Mouse (Mus musculus) gastrocnemius, adult 2 months (tissue): ENCODE measurements at regions not wholly inside any gene's neighbourhood (a gene's known extent, or its start where the extent isn't known, plus 50 kb on each side); places are given as distances from the start of the nearest gene placed in this dataset.

Source experiments
- DNase-seq: peaks from one replicate; pipeline ENCODE4 v3.0.0; 2022
- H3K27ac ChIP-seq: fragments of 200-600 bp; 2 replicates; pipeline ENCODE4 v1.8.1; 2022; ENCODE audit warnings: mild to moderate bottlenecking
- H3K4me3 ChIP-seq: fragments of 200-600 bp; 2 replicates; pipeline ENCODE4 v1.8.1; 2022; ENCODE audit warnings: mild to moderate bottlenecking, moderate library complexity
- CTCF ChIP-seq: fragments of 200-600 bp; IDR thresholded peaks from 2 replicates; pipeline ENCODE4 v1.8.1; 2022; ENCODE audit warnings: antibody characterized with exemption, mild to moderate bottlenecking, moderate library complexity
- intact Hi-C: fragments of 180-260 bp; cut with DNase I; formaldehyde crosslinking; loops from one replicate; pipeline ENCODE4 v1.15.1; 2025

DNA sequence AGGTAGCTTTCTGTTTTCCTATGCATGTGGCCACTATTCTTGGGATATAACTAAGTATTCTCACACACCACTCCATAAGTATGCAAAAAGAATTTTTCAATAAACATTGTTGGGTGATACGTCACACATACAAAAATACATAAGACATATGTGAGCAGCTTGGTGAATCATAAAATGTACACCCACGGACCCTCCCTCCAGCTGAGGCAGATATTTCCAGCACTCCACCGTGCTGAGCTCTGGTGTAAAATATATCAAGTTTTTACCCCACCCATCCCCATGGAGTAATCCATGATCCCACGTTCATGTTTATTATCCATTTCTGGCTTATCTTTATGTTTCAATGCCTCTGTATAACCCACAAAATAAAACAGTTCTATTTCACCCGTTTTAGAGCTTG is 126.0 kb downstream of the Mex3b start:
- intact Hi-C loops, result no loop called here
- Histone ChIP-seq H3K27ac (no peak overlapping the region), H3K4me3 (no peak overlapping the region)
- TF ChIP-seq CTCF, result no peak
- no peak for DNase-seq

DNA sequence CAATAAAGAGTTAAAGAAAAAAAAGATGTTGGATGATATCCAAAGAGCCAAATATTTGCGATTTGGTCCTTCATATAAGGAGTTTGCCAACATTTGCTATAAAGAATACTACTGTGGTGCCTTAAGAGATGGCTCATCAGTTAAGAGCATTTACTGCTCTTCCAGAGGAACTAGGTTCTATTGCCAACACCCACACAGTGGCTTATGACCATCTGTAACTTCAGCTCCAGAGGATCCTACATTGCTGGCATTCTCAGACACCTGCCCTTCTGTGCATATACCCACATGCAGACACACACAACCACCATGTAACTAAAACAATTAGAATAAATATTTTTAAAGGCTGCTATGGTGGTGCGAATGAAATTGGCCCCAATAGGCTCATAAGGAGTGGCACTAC is 131.7 kb downstream of the Mex3b start:
- Histone ChIP-seq H3K27ac (no peak overlapping the region), H3K4me3 (no peak overlapping the region)
- no peak for TF ChIP-seq CTCF
- no peak for DNase-seq
- intact Hi-C loops, result no loop called here

DNA sequence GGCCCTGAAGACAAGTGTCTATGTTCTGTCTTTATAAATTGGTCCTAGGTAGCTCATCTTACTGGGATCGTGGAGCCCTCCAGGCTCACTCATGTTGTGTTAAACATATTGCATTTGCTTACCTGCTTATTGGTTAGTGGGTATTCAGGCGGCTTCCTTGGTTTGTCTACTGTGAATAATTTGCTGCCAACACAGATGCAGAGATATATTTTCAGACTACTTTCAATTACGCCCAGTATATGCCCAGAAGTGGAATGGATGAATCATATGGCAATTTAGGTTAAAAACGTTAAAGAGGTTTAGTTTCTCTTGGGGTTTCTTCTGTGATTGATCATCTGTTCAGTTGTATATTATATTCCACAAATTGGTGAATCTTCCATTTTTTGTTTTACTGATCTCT is 140.4 kb downstream of the Mex3b start:
- H3K4me3 ChIP-seq, result no peak overlapping the region
- no peak for DNase-seq
- intact Hi-C loops, result no loop called here
- no peak for TF ChIP-seq CTCF
- no peak overlapping the region for H3K27ac ChIP-seq

DNA sequence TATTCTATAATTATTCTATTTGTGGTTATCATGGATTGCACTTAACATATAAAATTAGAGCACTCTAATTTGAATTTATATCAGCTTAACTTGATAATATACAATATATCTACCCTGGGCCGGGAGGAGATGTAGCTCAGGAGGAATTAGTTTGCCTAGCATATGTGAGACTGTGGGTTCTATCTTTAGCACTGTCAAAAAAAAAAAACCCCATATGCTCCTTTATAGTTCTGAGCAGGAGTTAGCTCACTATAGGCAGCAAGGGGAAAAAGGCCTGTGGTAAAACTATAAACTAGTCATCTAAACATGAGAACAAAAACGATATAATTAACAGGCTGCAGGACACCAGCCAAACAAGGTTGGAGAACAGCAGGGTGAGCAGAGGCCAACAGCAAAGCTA is 145.0 kb downstream of the Mex3b start:
- Histone ChIP-seq H3K4me3 (no peak overlapping the region), H3K27ac (no peak overlapping the region)
- TF ChIP-seq CTCF, result no peak
- intact Hi-C loops, result no loop called here
- DNase-seq, result no peak

DNA sequence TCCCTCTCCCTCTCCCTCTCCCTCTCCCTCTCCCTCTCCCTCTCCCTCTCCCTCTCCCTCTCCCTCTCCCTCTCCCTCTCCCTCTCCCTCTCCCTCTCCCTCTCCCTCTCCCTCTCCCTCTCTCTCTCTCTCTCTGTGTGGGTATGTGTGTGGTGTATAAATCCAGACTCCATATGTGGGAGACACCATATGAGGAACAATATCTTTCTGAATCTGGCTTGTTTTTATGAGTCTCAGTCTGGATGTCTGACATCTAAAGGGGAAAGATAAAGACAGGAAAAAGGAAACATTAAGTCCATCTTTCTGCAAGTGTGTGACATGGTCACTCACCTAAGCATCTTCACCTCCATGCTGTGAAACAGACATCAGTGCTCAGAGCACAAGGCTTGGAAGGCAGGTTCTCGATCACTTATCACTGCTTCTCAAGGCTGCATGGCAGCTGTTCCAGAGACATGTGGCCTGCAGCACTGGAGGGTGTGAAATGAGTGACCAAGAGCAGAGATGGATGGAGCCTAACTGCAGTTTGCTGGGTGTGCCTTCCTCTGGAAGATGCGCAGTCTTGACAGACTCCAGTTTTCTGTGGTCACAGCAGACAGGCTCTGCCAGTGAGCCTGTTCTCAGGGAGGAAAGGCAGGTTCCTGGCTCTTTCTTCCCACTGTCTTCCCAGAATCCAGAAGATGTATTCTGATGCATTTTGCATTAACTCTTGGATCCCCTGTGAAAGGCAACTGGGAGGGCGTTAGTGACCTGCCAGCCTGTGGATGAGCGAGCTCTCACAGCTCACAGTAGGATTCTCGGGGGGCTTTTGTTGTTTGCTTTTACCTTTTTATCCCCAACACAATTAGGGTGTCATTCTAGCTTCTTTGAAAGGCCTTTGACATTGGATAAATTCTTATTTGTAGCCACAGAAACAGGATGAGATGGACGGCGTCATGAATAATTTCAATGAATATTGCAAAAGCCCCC is 147.9 kb downstream of the Mex3b start:
- Histone ChIP-seq H3K4me3 (no peak overlapping the region), H3K27ac (no peak overlapping the region)
- DNase-seq, result no peak
- TF ChIP-seq CTCF, result no peak
- intact Hi-C loops, result no loop called here

DNA sequence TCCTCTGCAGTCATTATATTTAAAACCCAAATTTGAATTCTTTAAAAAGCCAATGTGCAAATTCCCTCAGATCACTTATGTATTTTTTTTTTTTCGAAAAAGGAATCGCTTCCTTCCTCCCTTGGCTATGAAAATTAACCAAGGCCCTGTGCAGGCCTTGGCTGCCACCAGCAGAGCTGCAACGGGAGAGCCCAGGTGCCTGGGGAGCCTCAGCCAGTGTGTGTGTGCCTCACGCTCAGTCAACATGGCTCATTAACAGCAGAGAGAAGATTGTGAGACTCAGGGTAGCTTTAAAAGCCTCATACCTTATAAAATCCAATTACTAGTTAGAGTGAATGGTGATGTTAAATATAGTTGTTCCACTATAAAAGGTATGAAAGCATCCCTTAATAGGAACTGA is 148.6 kb downstream of the Mex3b start:
- no peak for DNase-seq
- intact Hi-C loops, result no loop called here

DNA sequence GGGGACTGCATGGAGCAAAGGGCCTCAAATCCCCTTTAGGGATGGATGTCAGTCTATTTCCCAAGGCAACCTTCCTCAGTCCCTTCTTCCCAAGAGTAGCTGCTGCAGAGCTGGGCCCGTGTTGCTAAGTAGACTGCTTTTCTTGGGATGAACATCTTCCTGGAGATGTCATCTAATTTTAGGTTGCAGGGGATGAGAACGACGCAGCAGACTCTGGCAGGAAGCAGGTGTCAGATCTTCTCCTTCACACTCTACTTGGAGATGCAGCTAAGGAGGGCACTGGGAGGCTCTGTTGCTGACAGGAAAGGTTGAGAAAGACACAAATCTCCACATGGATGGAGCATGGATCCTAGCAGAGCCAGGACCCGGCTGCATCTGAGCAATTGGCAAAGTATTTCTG is 149.4 kb downstream of the Mex3b start:
- no peak for DNase-seq
- TF ChIP-seq CTCF, result no peak
- H3K27ac ChIP-seq, result no peak overlapping the region
- intact Hi-C loops, result no loop called here
- H3K4me3 ChIP-seq, result no peak overlapping the region

More for the DNA sequence above, 148.6 kb downstream of the Mex3b start:
- Histone ChIP-seq H3K27ac (no peak overlapping the region), H3K4me3 (no peak overlapping the region)
- no peak for TF ChIP-seq CTCF

DNA sequence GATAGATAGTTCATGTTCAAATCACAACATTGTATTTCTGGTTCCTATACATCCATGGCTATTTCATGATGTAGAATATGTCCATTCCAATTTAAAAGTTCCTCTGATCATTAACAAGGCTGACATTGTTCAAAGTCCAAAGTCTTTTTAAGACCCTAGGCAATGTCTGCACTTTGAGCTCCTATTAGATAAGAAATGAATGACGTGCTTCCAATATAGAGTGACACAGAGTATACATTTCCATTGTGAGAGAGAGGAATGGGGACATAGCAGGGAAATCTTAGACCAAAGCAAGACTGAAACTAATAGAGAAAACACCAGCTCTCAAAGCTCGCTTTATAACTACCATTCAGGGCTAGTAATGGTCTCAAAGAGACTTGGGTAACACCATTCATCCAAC is 153.5 kb downstream of the Mex3b start:
- DNase-seq, result no peak

DNA sequence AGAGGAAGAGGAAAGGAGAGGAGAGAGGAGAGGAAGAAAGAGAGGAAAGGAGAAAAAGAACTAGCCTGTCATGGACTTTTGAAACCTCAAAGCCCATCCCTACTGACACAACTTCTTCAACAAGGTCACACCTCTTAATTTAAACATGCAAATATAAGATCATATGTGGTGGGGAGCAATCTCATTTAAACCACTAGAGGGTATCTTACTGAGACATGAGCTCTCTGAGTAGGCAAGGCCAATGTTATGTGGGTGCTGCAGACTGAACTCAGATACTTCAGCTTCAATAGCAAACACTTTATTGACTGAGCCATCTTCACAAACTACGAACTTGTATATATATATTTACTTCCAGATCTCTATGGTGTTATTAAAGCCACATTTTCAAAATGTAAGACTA is 156.9 kb downstream of the Mex3b start:
- TF ChIP-seq CTCF, result no peak; the same call in 1 of the 2 replicates
- Histone ChIP-seq H3K4me3 (no peak overlapping the region), H3K27ac (no peak overlapping the region)
- intact Hi-C loops, result no loop called here
- no peak for DNase-seq

More for the DNA sequence above, 153.5 kb downstream of the Mex3b start:
- Histone ChIP-seq H3K27ac (no peak overlapping the region), H3K4me3 (no peak overlapping the region)
- TF ChIP-seq CTCF, result no peak
- intact Hi-C loops, result no loop called here

DNA sequence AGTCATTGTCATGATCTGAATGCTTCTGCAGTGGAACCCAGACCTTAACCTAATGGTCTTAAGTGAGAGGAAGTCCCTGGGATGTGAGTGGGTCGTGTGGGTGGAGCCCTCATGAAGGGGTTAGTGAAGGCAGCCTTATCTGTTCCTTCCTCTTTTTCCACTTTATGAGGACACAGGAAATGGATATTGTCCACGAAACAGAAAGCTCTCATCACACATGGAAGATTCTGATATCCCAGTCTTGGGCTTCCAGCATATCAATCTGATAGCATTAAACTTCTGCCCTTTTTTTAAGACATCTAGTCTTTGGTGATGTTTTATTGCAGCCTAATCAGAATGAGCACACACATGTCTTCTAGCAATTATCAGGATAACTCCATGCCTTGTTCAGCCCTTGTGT is 164.0 kb downstream of the Mex3b start:
- H3K27ac ChIP-seq, result no peak overlapping the region
- TF ChIP-seq CTCF, result no peak
- intact Hi-C loops, result no loop called here
- DNase-seq, result no peak
- H3K4me3 ChIP-seq, result no peak overlapping the region

DNA sequence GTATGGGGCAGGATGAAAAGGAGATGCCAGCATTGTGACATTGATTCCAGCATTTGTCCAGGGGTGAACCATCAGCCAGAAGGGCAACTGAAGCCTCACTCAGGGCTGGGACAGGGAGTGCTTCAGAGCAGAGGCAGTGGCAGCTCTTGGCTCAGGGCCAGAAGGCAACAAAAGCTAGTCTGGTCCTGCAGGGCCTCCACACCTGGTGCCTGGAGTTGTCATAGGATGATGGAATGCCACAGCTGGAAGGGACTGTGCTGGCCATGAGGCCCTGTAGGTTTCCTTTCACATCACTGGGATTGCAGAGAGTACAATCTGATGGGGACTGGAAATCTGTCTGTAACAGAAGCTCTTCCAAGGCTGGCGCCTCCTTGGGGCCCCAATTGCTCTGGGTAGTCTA is 164.9 kb downstream of the Mex3b start:
- no peak overlapping the region for H3K27ac ChIP-seq
- intact Hi-C loops, result no loop called here
- no peak overlapping the region for H3K4me3 ChIP-seq
- DNase-seq, result no peak
- no peak for TF ChIP-seq CTCF

DNA sequence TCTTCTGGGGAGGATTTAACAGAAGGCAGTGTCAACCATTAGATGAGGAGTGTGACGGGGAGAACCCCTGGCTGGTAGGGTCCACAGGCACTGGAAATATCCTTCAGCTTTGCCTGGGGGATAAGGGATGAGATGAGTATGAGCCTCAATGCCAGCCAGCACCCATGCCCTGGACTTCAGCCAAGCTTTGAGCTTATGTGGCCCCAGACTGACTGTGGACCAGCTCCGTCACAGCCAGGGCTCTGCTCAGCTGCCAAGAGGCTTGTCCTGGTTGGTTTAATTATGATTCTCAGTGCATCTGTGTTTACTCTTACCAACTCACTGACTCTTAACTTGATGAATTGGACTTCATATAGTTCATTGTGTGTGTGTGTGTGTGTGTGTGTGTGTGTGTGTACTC is 165.8 kb downstream of the Mex3b start:
- Histone ChIP-seq H3K4me3 (no peak overlapping the region), H3K27ac (no peak overlapping the region)
- intact Hi-C loops, result no loop called here
- DNase-seq, result no peak
- no peak for TF ChIP-seq CTCF

DNA sequence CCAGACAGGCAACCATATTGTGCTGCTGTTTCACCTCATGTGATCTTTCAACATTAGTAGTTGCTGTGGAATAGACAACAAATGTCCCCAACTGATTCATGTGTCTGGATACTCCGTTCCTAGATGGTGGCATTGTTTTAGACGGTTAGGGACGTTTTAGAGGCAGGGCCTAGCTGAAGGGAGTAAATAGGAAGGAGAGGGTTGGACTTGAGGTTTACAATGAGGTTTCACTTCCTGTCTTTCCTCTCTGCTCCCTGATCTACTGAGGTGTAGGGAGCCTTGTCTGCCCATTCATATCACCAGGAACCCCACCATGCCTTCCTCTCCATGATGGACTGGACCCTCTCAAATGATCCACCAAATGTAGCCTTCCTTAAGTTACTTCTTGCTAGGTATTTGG is 168.1 kb downstream of the Mex3b start:
- Histone ChIP-seq H3K27ac (no peak overlapping the region), H3K4me3 (no peak overlapping the region)
- TF ChIP-seq CTCF, result no peak
- DNase-seq, result no peak
- intact Hi-C loops, result no loop called here

DNA sequence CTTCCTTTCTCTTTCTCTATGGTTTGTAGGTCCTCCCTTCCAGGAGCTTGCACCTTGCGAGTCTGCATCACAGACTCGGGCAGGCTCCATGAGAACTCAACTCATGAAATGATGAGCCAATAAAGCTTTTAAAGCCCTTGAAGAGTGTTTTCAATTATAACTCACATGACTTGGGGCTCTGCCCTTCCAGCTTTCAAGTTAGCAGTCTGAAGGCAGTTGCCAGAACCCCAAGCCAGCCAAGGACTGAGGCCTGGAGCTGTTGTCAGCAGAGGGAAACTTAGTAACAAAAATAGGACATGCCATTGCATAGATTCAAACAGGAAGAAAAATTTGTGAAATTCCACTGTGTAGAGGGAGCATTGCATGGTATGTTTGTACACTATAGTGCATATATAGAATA is 169.3 kb downstream of the Mex3b start:
- DNase-seq, result peak; percentile 80
- H3K27ac ChIP-seq, result no peak overlapping the region
- intact Hi-C loops, result no loop called here
- no peak overlapping the region for H3K4me3 ChIP-seq
- TF ChIP-seq CTCF, result no peak
